Mouse (Mus musculus) T-helper 2 cell (primary cell): ENCODE data around the gene Zfp955a.
"Not testable (repeated sequence)": the region's sequence is repeated elsewhere in the genome, so short reads cannot be mapped to it uniquely, and the experiment has no call there.

ENCODE experiments used
- in situ Hi-C: fragments of 300-600 bp; cut with MboI, MseI; formaldehyde crosslinking; loops from one replicate; pipeline ENCODE4 v1.15.1; 2025; ENCODE audit warnings: high pct_unique_total_duplicates

Zfp955a gene

GRCm38 (mm10) chr17:33254530-33255318 lies at the start of gene Zfp955a:
TSS of gene Zfp955a (minus strand) at chr17:33255145.
- in situ Hi-C loops = loop anchor here (5.0 kb wide), 1 partner anchor 38 kb away; no protein-coding TSS in a partner anchor

DNA sequence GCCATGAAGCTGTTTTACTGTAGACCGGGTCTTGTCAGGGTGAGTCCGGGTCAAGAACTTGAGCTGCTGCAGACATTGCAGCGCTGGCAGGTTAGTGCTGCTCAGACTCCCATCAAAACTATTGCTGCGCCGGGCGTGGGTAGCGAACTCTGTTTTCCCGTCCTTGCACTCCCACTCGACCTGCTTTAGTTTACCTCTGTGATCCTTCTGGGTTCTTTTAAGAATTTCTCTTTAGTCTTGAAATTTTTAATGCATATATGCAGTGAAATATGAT lies 34.9 kb upstream of the Zfp955a start:
- in situ Hi-C loops = loop anchor here (5.0 kb wide), 1 partner anchor 38 kb away; no protein-coding TSS in a partner anchor

GRCm38 (mm10) chr17:33289039-33289875 lies 34.3 kb upstream of the Zfp955a start, which contains the start of gene Zfp955b:
TSS of gene Zfp955b (plus strand) at chr17:33289544.
- in situ Hi-C loops = not testable (repeated sequence)

DNA sequence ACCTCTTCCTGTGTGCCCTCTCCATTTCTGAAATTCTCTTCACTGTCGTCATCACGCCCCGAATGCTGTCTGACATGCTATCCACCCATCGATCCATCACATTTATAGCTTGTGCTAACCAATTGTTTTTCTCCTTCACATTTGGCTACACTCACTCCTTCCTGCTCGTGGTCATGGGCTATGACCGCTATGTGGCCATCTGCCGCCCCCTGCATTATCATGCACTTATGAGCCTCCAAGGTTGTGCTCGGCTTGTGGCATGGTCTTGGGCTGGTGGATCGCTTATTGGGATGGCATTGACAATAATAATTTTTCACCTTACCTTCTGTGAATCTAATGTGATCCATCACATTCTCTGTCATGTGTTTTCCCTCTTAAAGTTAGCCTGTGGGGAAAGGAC lies 14.0 kb upstream of the Zfp955a start:
- in situ Hi-C loops = no loop called here

- in situ Hi-C loops = no loop called here
These were observed 9.4 kb upstream of the Zfp955a start, which contains the start of gene Olfr63 for GRCm38 (mm10) chr17:33264376-33264775. TSS of gene Olfr63 (plus strand) at chr17:33264676.

DNA sequence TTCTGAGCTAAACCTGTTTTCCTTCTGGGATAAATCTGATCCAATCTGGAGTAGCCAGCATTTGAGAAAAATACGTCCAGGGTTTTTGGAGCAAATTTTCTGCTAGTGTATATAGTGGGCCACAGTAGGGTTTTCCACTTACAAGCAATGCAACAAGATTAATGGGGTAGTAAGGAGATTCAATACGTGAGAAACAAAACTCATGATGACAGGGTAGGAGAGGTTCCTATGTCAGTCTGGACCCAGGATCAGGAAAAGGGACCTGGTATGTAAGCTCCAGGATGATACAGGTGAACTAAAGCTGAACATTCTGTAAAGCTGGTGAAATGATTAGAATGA lies 343 bp upstream of the Zfp955a start:
- in situ Hi-C loops = not testable (repeated sequence)

DNA sequence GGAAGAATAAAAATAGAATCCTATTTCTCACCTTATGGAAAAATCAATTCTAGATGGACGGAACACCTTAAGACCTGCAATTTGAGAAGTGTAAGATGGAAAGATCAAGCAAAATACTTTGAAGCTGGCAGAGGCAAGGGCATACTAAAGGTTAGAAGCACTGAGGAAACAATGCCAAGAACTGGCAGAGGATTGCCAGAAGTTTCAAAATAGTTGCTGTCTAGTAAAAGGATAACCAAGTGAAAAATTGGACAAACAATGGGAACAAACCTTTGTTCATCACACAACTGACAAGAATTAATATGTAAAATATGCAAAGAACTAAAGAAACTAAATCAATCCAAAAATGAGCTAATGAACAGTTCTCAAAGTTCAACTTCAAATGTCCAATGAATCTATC lies 18.3 kb downstream of the Zfp955a start:
- in situ Hi-C loops = not testable (repeated sequence)

- in situ Hi-C loops = no loop called here
These were observed 33.4 kb downstream of the Zfp955a start, which contains the start of gene Olfr1564 for GRCm38 (mm10) chr17:33221590-33221989. TSS of gene Olfr1564 (minus strand) at chr17:33221690.

GRCm38 (mm10) chr17:33191002-33191401 lies 63.9 kb downstream of the Zfp955a start, which contains the start of gene Olfr239:
TSS of gene Olfr239 (plus strand) at chr17:33191302.
- in situ Hi-C loops = not testable (repeated sequence)
